Mouse (Mus musculus) erythroblast, adult 5-6 weeks (primary cell): ENCODE data around the gene Chfr. TPM values are rescaled to one million over a fixed set of nuclear protein-coding genes. Genes with fewer than 3 reads are reported as not detected.

ENCODE experiments used
- total RNA-seq, 2 experiments: library from RNA; stranded (forward) in 1 of 2; stranded (reverse) in 1 of 2; fragments of 150-400 nt in 1 of 2; fragments of 200-764, 138-1000 nt in 1 of 2; gene quantifications; 2 replicates each; pipeline versions ENCODE4 v1.2.3 to v1.2.4; 2015 to 2017; ENCODE audit warnings: low replicate concordance in 2 of 2

Gene Chfr
- total RNA-seq, 2 experiments from 2014 or later = 67.8 to 69.3 TPM

Other genes with a start within 250 kb of the Chfr start
- gene Gm15446, start 212.4 kb upstream of the Chfr start, total RNA-seq (2015; ENCODE audit: low replicate concordance) = 0.38 and 1.5 TPM in 2 replicates
- 1.5 and 57.6 TPM in 2 replicates for gene Gm15446, start 212.4 kb upstream of the Chfr start, total RNA-seq (2017; ENCODE audit: low replicate concordance)
- 8.2 and 12.3 TPM in 2 replicates for gene Zfp932, start 139.3 kb upstream of the Chfr start, total RNA-seq (2015; ENCODE audit: low replicate concordance)
- gene Zfp932, start 139.3 kb upstream of the Chfr start, total RNA-seq (2017; ENCODE audit: low replicate concordance) = 8.6 and 24.5 TPM in 2 replicates
- gene Gm17655, start 63.3 kb upstream of the Chfr start, total RNA-seq (2015; ENCODE audit: low replicate concordance) = 8.6 TPM in 1 of 2 replicates, not detected in the other
- 2.0 and 6.8 TPM in 2 replicates for gene Gm17655, start 63.3 kb upstream of the Chfr start, total RNA-seq (2017; ENCODE audit: low replicate concordance)
- gene Gm35315, start 41.4 kb upstream of the Chfr start, total RNA-seq (2015; ENCODE audit: low replicate concordance) = not detected in 2 replicates
- 0.17 and 1.4 TPM in 2 replicates for gene Gm35315, start 41.4 kb upstream of the Chfr start, total RNA-seq (2017; ENCODE audit: low replicate concordance)
- not detected in 2 replicates for gene Plcxd1, start 35.9 kb upstream of the Chfr start, total RNA-seq (2015; ENCODE audit: low replicate concordance)
- gene Plcxd1, start 35.9 kb upstream of the Chfr start, total RNA-seq (2017; ENCODE audit: low replicate concordance) = not detected in 2 replicates
- 1.5 TPM in 1 of 2 replicates, not detected in the other for gene Gtpbp6, start 27.6 kb upstream of the Chfr start, total RNA-seq (2015; ENCODE audit: low replicate concordance)
- 2.1 and 2.2 TPM in 2 replicates for gene Gtpbp6, start 27.6 kb upstream of the Chfr start, total RNA-seq (2017; ENCODE audit: low replicate concordance)
- 1.5 and 4.0 TPM in 2 replicates for gene Zfp605, start 25.8 kb upstream of the Chfr start, total RNA-seq (2015; ENCODE audit: low replicate concordance)
- gene Zfp605, start 25.8 kb upstream of the Chfr start, total RNA-seq (2017; ENCODE audit: low replicate concordance) = 1.1 and 1.5 TPM in 2 replicates
- 5.6 and 11.1 TPM in 2 replicates for gene Golga3, start 40.9 kb downstream of the Chfr start, total RNA-seq (2015; ENCODE audit: low replicate concordance)
- gene Golga3, start 40.9 kb downstream of the Chfr start, total RNA-seq (2017; ENCODE audit: low replicate concordance) = 18.4 and 19.8 TPM in 2 replicates
- gene Ankle2, start 95.2 kb downstream of the Chfr start, total RNA-seq (2015; ENCODE audit: low replicate concordance) = 24.0 and 31.5 TPM in 2 replicates
- gene Ankle2, start 95.2 kb downstream of the Chfr start, total RNA-seq (2017; ENCODE audit: low replicate concordance) = 25.6 and 41.6 TPM in 2 replicates
- 11.9 and 14.0 TPM in 2 replicates for gene Pgam5, start 134.1 kb downstream of the Chfr start, total RNA-seq (2015; ENCODE audit: low replicate concordance)
- gene Pgam5, start 134.1 kb downstream of the Chfr start, total RNA-seq (2017; ENCODE audit: low replicate concordance) = 9.6 and 13.9 TPM in 2 replicates
- 4.2 and 8.6 TPM in 2 replicates for gene Pxmp2, start 150.3 kb downstream of the Chfr start, total RNA-seq (2015; ENCODE audit: low replicate concordance)
- 0.94 and 3.6 TPM in 2 replicates for gene Pxmp2, start 150.3 kb downstream of the Chfr start, total RNA-seq (2017; ENCODE audit: low replicate concordance)
- 27.6 and 46.1 TPM in 2 replicates for gene Pole, start 150.5 kb downstream of the Chfr start, total RNA-seq (2015; ENCODE audit: low replicate concordance)
- gene Pole, start 150.5 kb downstream of the Chfr start, total RNA-seq (2017; ENCODE audit: low replicate concordance) = 24.4 and 25.5 TPM in 2 replicates
- not detected in 2 replicates for gene P2rx2, start 207.4 kb downstream of the Chfr start, total RNA-seq (2015; ENCODE audit: low replicate concordance)
- gene P2rx2, start 207.4 kb downstream of the Chfr start, total RNA-seq (2017; ENCODE audit: low replicate concordance) = not detected in 2 replicates
- gene Lrcol1, start 208.9 kb downstream of the Chfr start, total RNA-seq (2015; ENCODE audit: low replicate concordance) = not detected in 2 replicates
- gene Lrcol1, start 208.9 kb downstream of the Chfr start, total RNA-seq (2017; ENCODE audit: low replicate concordance) = not detected in 2 replicates